Mouse (Mus musculus) stomach, embryonic 14.5 days (tissue): Measurements from ENCODE around the gene Ninl. TPM values are rescaled to one million over a fixed set of nuclear protein-coding genes. Genes with fewer than 3 reads are reported as not detected.

ENCODE experiments used
- ATAC-seq: fragments of 200-750 bp; cut with Nextera tagmentation; 2 replicates; pipeline ENCODE4 v1.8.0; 2017; ENCODE audit warnings: low read depth, moderate TSS enrichment; ENCODE audit not compliant: insufficient number of reproducible peaks, insufficient read depth, low FRiP score
- H3K27ac ChIP-seq: fragments of 300-500 bp; sonication (generic); 2 replicates; pipeline ENCODE4 v1.5.1; 2014; ENCODE audit warnings: mild to moderate bottlenecking, low read length, moderate library complexity, mixed read lengths
- H3K27me3 ChIP-seq: fragments of 300-500 bp; sonication (generic); 2 replicates; pipeline ENCODE4 v1.6.1; 2014; ENCODE audit warnings: low read length, control low read depth, mixed read lengths; ENCODE audit not compliant: control insufficient read depth, insufficient read depth
- H3K36me3 ChIP-seq: fragments of 300-500 bp; sonication (generic); 2 replicates; pipeline ENCODE4 v1.6.1; 2014; ENCODE audit warnings: mild to moderate bottlenecking, control low read depth, low read length, moderate library complexity, mixed read lengths; ENCODE audit not compliant: control insufficient read depth, insufficient read depth
- H3K4me1 ChIP-seq: fragments of 300-500 bp; sonication (generic); 2 replicates; pipeline ENCODE4 v1.6.1; 2014; ENCODE audit warnings: low read length, control low read depth, mixed read lengths; ENCODE audit not compliant: control insufficient read depth, insufficient read depth
- H3K4me2 ChIP-seq: fragments of 300-500 bp; sonication (generic); replicated peaks from 2 replicates; pipeline ENCODE4 v1.6.1; 2014; ENCODE audit warnings: low read depth, low read length, control low read depth
- H3K4me3 ChIP-seq: fragments of 300-500 bp; sonication (generic); 2 replicates; pipeline ENCODE4 v1.5.1; 2014; ENCODE audit warnings: low read depth, low read length, control low read depth
- H3K9ac ChIP-seq: fragments of 300-500 bp; sonication (generic); replicated peaks from 2 replicates; pipeline ENCODE4 v1.6.1; 2014; ENCODE audit warnings: low read depth, mild to moderate bottlenecking, control low read depth, low read length, moderate library complexity, mixed read lengths
- H3K9me3 ChIP-seq: fragments of 300-500 bp; sonication (generic); 2 replicates; pipeline ENCODE4 v1.6.1; 2016; ENCODE audit warnings: low read depth, low read length, control low read depth; ENCODE audit not compliant: control insufficient read depth
- WGBS: fragments of 180-500 bp; shearing (Covaris S2); extraction: QIAGEN DNeasy Blood & Tissue Kit; methylation state at CpG from one replicate; pipeline ENCODE4 v1.1.7; 2014; 5-methylcytosine and 5-hydroxymethylcytosine counted together
- polyA plus RNA-seq: library from polyadenylated mRNA; unstranded; fragments of >200 nt; fragmentation: Nextera tagmentation; extraction: Ambion mirVana; gene quantifications from 2 replicates; pipeline ENCODE4 v1.2.1, GENCODE M21; 2014

The Ninl gene
- polyA plus RNA-seq, 1 experiment from 2014 or later: 14.0 TPM

GRCm38 (mm10) chr2:151034435-151034834 is 4.7 kb downstream of the Ninl start:
- Histone ChIP-seq H3K9me3 (no peaks in the 10 kb centered on the region), H3K27me3 (no peaks in the 10 kb centered on the region), H3K36me3 (no peaks in the 10 kb centered on the region), H3K9ac (no peak overlapping the region), H3K4me2 (no peak overlapping the region), H3K27ac (no peak overlapping the region), H3K4me3 (no peak overlapping the region), H3K4me1 (peaks cover 8% of the 10 kb centered on the region)
- ATAC-seq: no peak
- 93% methylated on average over 3 of the region's 3 CpGs for WGBS

- 87% methylated on average over 10 of the region's 10 CpGs for WGBS
Measured at GRCm38 (mm10) chr2:151021158-151021557, 18.0 kb downstream of the Ninl start.

GRCm38 (mm10) chr2:151015316-151015715 is 23.9 kb downstream of the Ninl start:
- Histone ChIP-seq H3K4me3 (no peak overlapping the region), H3K4me1 (no peaks in the 10 kb centered on the region), H3K9me3 (no peaks in the 10 kb centered on the region), H3K9ac (no peak overlapping the region), H3K27me3 (no peaks in the 10 kb centered on the region), H3K27ac (no peak overlapping the region), H3K36me3 (no peaks in the 10 kb centered on the region), H3K4me2 (no peak overlapping the region)
- no peak for ATAC-seq
- 81% methylated on average over 2 of the region's 2 CpGs for whole genome bisulfite sequencing

More at GRCm38 (mm10) chr2:151021158-151021557, 18.0 kb downstream of the Ninl start:
- no peaks in the 10 kb centered on the region; the same call in 1 of the 2 replicates for H3K36me3 ChIP-seq
- no peak for ATAC-seq
- no peaks in the 10 kb centered on the region for H3K9me3 ChIP-seq
- no peak overlapping the region for H3K9ac ChIP-seq
- H3K4me1 ChIP-seq: no peaks in the 10 kb centered on the region
- no peak overlapping the region for H3K27ac ChIP-seq
- H3K4me2 ChIP-seq: no peak overlapping the region
- H3K4me3 ChIP-seq: no peak overlapping the region
- no peaks in the 10 kb centered on the region for H3K27me3 ChIP-seq

- WGBS: 57% methylated on average over 1 of the region's 1 CpGs
Measured at GRCm38 (mm10) chr2:151011273-151011672, 27.9 kb downstream of the Ninl start.

GRCm38 (mm10) chr2:151009515-151010085 is 29.6 kb downstream of the Ninl start:
- ATAC-seq: peak; percentile 43; the same call in 1 of the 2 replicates
- H3K4me2 ChIP-seq: peak overlapping the region; percentile 82
- no peaks in the 10 kb centered on the region for H3K36me3 ChIP-seq
- peak overlapping the region; percentile 59 for H3K4me3 ChIP-seq
- no peaks in the 10 kb centered on the region for H3K27me3 ChIP-seq
- H3K4me1 ChIP-seq: peaks cover 7% of the 10 kb centered on the region; the same call in 1 of the 2 replicates
- 0 out of 2 replicates have a peak overlapping the region, but pooled peaks have one; percentile 69 for H3K9ac ChIP-seq
- WGBS: 94% methylated on average over 1 of the region's 1 CpGs
- H3K9me3 ChIP-seq: no peaks in the 10 kb centered on the region
- H3K27ac ChIP-seq: no peak overlapping the region

More at GRCm38 (mm10) chr2:151011273-151011672, 27.9 kb downstream of the Ninl start:
- Histone ChIP-seq H3K4me2 (no peak overlapping the region), H3K9me3 (no peaks in the 10 kb centered on the region), H3K9ac (no peak overlapping the region), H3K36me3 (no peaks in the 10 kb centered on the region), H3K4me1 (peaks cover 7% of the 10 kb centered on the region; the same call in 1 of the 2 replicates), H3K27me3 (no peaks in the 10 kb centered on the region), H3K4me3 (no peak overlapping the region), H3K27ac (no peak overlapping the region)
- no peak for ATAC-seq

GRCm38 (mm10) chr2:151008939-151009509 is 30.2 kb downstream of the Ninl start:
- Histone ChIP-seq H3K4me3 (peak overlapping the region; percentile 59), H3K4me1 (peaks cover 7% of the 10 kb centered on the region; the same call in 1 of the 2 replicates), H3K9ac (peak overlapping the region; percentile 69), H3K27ac (peak overlapping the region; percentile 66; the same call in 1 of the 2 replicates), H3K9me3 (no peaks in the 10 kb centered on the region), H3K4me2 (peak overlapping the region; percentile 82), H3K36me3 (no peaks in the 10 kb centered on the region), H3K27me3 (no peaks in the 10 kb centered on the region)
- ATAC-seq: peak; percentile 94
- under 1% methylated on average over 41 of the region's 57 CpGs for whole genome bisulfite sequencing

- no peak; the same call in 1 of the 2 replicates for ATAC-seq
- H3K27me3 ChIP-seq: no peaks in the 10 kb centered on the region
- H3K27ac ChIP-seq: no peak overlapping the region
- H3K9me3 ChIP-seq: no peaks in the 10 kb centered on the region
- H3K4me2 ChIP-seq: peak overlapping the region; percentile 82
- peak overlapping the region; percentile 59 for H3K4me3 ChIP-seq
- no peaks in the 10 kb centered on the region for H3K36me3 ChIP-seq
- peak overlapping the region; percentile 69 for H3K9ac ChIP-seq
- peaks cover 7% of the 10 kb centered on the region; the same call in 1 of the 2 replicates for H3K4me1 ChIP-seq
- WGBS: under 1% methylated on average over 17 of the region's 21 CpGs
Measured at GRCm38 (mm10) chr2:151008517-151008932, 30.7 kb downstream of the Ninl start.

GRCm38 (mm10) chr2:151008006-151008405 is 31.2 kb downstream of the Ninl start:
- H3K9me3 ChIP-seq: no peaks in the 10 kb centered on the region
- no peaks in the 10 kb centered on the region for H3K27me3 ChIP-seq
- ATAC-seq: no peak
- H3K9ac ChIP-seq: no peak overlapping the region
- H3K4me3 ChIP-seq: peak overlapping the region; percentile 59
- no peak overlapping the region for H3K27ac ChIP-seq
- H3K4me2 ChIP-seq: peak overlapping the region; percentile 82
- no peaks in the 10 kb centered on the region for H3K36me3 ChIP-seq
- H3K4me1 ChIP-seq: peaks cover 7% of the 10 kb centered on the region; the same call in 1 of the 2 replicates
- WGBS: 30% methylated on average over 6 of the region's 6 CpGs
